Mouse (Mus musculus): ENCODE results near the gene Kcnq2. TPM values are rescaled to one million over a fixed set of nuclear protein-coding genes. Genes with fewer than 3 reads are reported as not detected.
A peak's percentile ranks its signal among the peaks of the same experiment; 100 is the strongest.

Gene Kcnq2
- polyA plus RNA-seq, 1 experiment from 2014 or later: 2.0 TPM

DNA sequence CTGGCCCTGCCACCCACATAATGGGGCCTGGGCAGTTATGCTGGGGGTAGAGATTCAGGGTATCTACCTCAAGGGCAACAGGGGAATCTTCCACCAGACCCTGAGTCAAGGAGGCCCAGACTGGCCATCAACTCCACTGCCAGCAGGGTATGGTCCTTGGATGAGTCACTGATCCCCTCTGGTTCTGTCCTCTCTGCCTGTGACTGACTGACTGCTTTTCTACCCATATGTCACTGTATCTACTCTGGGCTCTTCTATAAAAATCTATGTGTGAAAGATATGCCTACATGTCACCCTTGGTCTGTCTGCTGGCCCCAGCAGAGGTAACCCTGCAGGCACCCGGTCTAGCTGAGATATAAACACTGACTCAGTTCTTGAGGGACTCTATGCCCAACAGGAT is 18.0 kb upstream of the Kcnq2 start:
- Histone ChIP-seq H3K9me3 (ENCODE audit: control insufficient read depth, low read length) (no peaks in the 10 kb centered on the region), H3K4me1 (replicated peaks; ENCODE audit: control insufficient read depth, insufficient read depth, low read length) (no peaks in the 10 kb centered on the region), H3K4me3 (ENCODE audit: low read depth, low read length) (no peak overlapping the region), H3K27me3 (replicated peaks; ENCODE audit: control insufficient read depth, insufficient read depth, low read length) (peaks cover 67% of the 10 kb centered on the region), H3K4me2 (ENCODE audit: low read length) (no peak overlapping the region), H3K36me3 (ENCODE audit: control insufficient read depth, insufficient read depth, low read length) (no peaks in the 10 kb centered on the region), H3K27ac (ENCODE audit: low read depth) (no peak overlapping the region), H3K9ac (ENCODE audit: low read length) (no peak overlapping the region)
- WGBS: 94% methylated on average over 1 of the region's 1 CpGs
- no peak for ATAC-seq (replicated peaks; ENCODE audit: low FRiP score, low TSS enrichment, low read depth)
- DNase-seq (ENCODE audit: low spot score): no peak

- WGBS: 92% methylated on average over 17 of the region's 17 CpGs
- no peaks in the 10 kb centered on the region for H3K36me3 ChIP-seq (ENCODE audit: control insufficient read depth, insufficient read depth, low read length)
- no peaks in the 10 kb centered on the region for H3K4me1 ChIP-seq (replicated peaks; ENCODE audit: control insufficient read depth, insufficient read depth, low read length)
- no peak overlapping the region for H3K4me3 ChIP-seq (ENCODE audit: low read depth, low read length)
- H3K27me3 ChIP-seq (replicated peaks; ENCODE audit: control insufficient read depth, insufficient read depth, low read length): peaks cover 67% of the 10 kb centered on the region
- no peaks in the 10 kb centered on the region for H3K9me3 ChIP-seq (ENCODE audit: control insufficient read depth, low read length)
- H3K9ac ChIP-seq (ENCODE audit: low read length): no peak overlapping the region
- H3K27ac ChIP-seq (ENCODE audit: low read depth): no peak overlapping the region
- DNase-seq (ENCODE audit: low spot score) (no peak), ATAC-seq (replicated peaks; ENCODE audit: low FRiP score, low TSS enrichment, low read depth) (no peak)
- no peak overlapping the region for H3K4me2 ChIP-seq (ENCODE audit: low read length)
Observed at GRCm38 (mm10) chr2:181152701-181153100, 17.6 kb upstream of the Kcnq2 start.

DNA sequence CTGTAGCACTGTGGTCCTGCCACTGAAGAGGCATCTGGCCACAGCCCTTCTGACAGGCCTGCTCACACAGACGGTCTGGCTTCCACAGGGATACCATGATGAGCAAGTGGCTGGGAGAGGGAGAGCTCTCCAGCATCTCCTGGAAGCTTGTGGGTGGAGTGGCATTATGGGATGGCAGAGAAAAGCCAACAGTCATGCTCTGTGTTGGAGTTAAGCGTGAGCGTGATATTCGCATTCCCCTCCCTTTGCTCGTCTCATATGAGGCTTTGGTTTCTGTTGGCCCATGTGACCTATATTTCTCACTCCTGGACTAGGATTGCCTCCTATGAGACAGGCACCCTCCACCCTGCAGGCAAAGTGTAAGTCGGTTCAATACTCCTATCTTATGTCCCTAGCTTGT is 15.2 kb upstream of the Kcnq2 start:
- ATAC-seq (replicated peaks; ENCODE audit: low FRiP score, low TSS enrichment, low read depth) (no peak), DNase-seq (ENCODE audit: low spot score) (no peak)
- Histone ChIP-seq H3K4me3 (ENCODE audit: low read depth, low read length) (no peak overlapping the region), H3K9me3 (ENCODE audit: control insufficient read depth, low read length) (no peaks in the 10 kb centered on the region), H3K9ac (ENCODE audit: low read length) (no peak overlapping the region), H3K4me1 (replicated peaks; ENCODE audit: control insufficient read depth, insufficient read depth, low read length) (no peaks in the 10 kb centered on the region), H3K4me2 (ENCODE audit: low read length) (no peak overlapping the region), H3K27ac (ENCODE audit: low read depth) (no peak overlapping the region), H3K27me3 (replicated peaks; ENCODE audit: control insufficient read depth, insufficient read depth, low read length) (peaks cover 67% of the 10 kb centered on the region), H3K36me3 (ENCODE audit: control insufficient read depth, insufficient read depth, low read length) (no peaks in the 10 kb centered on the region)
- WGBS: 63% methylated on average over 6 of the region's 6 CpGs

- no peaks in the 10 kb centered on the region for H3K36me3 ChIP-seq (ENCODE audit: control insufficient read depth, insufficient read depth, low read length)
- H3K27ac ChIP-seq (ENCODE audit: low read depth): no peak overlapping the region
- H3K9ac ChIP-seq (ENCODE audit: low read length): no peak overlapping the region
- H3K9me3 ChIP-seq (ENCODE audit: control insufficient read depth, low read length): no peaks in the 10 kb centered on the region
- peak overlapping the region; percentile 88 for H3K4me2 ChIP-seq (ENCODE audit: low read length)
- no peak for DNase-seq (ENCODE audit: low spot score)
- H3K4me3 ChIP-seq (ENCODE audit: low read depth, low read length): peak overlapping the region; percentile 40
- no peaks in the 10 kb centered on the region for H3K4me1 ChIP-seq (replicated peaks; ENCODE audit: control insufficient read depth, insufficient read depth, low read length)
- whole genome bisulfite sequencing: 17% methylated on average over 31 of the region's 31 CpGs
- H3K27me3 ChIP-seq (replicated peaks; ENCODE audit: control insufficient read depth, insufficient read depth, low read length): peaks cover 60% of the 10 kb centered on the region
- no peak for ATAC-seq (replicated peaks; ENCODE audit: low FRiP score, low TSS enrichment, low read depth)
Observed at GRCm38 (mm10) chr2:181148318-181148955, 13.3 kb upstream of the Kcnq2 start.

DNA sequence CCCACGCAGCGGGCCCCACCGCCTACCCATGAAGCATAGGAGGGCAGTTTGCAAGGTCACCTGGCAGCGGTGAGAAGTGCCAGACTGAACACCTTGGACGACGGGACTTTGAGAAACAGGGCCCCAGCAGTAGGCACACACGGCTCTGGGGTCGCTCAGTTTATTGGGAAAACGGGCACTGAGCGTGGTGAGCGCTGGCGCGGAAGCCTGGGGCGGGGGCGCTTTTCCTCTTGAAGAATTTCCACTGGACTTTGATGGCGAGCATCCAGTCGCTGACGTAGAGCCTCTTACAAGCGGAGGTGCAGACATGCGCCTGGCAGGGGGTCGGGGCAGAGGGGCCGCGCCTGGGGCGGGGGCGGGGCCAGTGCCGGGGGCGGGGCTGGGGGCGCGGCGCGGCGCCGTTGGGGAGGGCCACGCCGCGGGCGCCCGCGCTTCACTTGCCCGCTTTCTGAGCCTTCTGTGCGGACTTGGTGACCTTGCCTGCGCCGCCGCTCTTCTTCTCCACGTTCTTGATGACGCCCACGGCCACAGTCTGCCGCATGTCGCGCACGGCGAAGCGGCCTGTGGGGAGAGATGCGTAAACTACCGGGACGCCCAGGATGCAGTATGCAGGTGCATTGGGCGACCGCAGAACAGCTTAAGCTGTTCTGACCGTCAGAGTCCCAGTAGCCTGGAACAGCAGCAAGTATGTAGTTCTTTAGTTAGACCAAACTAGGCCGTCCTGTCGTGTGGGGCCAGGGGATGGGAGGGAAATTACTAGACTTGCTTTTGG is 12.6 kb upstream of the Kcnq2 start:
- Histone ChIP-seq H3K9me3 (ENCODE audit: control insufficient read depth, low read length) (no peaks in the 10 kb centered on the region), H3K4me3 (ENCODE audit: low read depth, low read length) (peak overlapping the region; percentile 40), H3K27ac (ENCODE audit: low read depth) (no peak overlapping the region), H3K36me3 (ENCODE audit: control insufficient read depth, insufficient read depth, low read length) (no peaks in the 10 kb centered on the region), H3K9ac (ENCODE audit: low read length) (no peak overlapping the region), H3K27me3 (replicated peaks; ENCODE audit: control insufficient read depth, insufficient read depth, low read length) (peaks cover 60% of the 10 kb centered on the region), H3K4me1 (replicated peaks; ENCODE audit: control insufficient read depth, insufficient read depth, low read length) (no peaks in the 10 kb centered on the region), H3K4me2 (ENCODE audit: low read length) (peak overlapping the region; percentile 88)
- ATAC-seq (replicated peaks; ENCODE audit: low FRiP score, low TSS enrichment, low read depth) (no peak; the same call in 1 of the 2 replicates), DNase-seq (ENCODE audit: low spot score) (no peak)
- under 1% methylated on average over 60 of the region's 61 CpGs for WGBS

DNA sequence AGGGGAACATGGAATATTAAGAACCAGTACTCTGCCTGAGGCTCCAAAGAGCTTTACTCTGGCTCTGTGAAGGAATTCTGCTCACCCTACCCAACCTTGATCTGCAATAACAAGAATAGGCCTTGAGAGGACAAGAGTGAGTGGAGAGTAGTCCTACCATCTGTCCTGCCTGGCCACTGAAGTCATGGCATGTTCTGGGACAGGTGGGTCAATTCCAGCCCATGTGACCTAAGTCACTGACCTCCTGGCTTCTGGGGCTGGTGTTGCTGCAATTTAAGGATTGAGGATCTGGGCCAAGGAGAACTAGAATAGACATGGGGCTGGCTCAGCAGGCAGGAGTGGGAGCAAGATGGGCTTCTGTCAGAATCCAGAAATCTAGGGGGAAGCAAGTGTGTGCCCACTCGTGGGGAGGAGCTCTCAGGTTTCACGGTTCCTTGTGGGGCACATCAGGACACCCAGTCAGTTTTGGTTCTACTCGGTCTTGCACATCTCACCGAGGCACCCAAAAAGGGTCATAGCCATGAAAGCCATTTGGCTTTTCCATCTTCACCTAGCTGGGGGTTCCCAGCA is 12.0 kb upstream of the Kcnq2 start:
- DNase-seq (ENCODE audit: low spot score) (no peak), ATAC-seq (replicated peaks; ENCODE audit: low FRiP score, low TSS enrichment, low read depth) (no peak)
- no peak overlapping the region for H3K27ac ChIP-seq (ENCODE audit: low read depth)
- H3K9me3 ChIP-seq (ENCODE audit: control insufficient read depth, low read length): no peaks in the 10 kb centered on the region
- H3K4me3 ChIP-seq (ENCODE audit: low read depth, low read length): no peak overlapping the region
- H3K9ac ChIP-seq (ENCODE audit: low read length): no peak overlapping the region
- H3K4me1 ChIP-seq (replicated peaks; ENCODE audit: control insufficient read depth, insufficient read depth, low read length): no peaks in the 10 kb centered on the region
- peaks cover 60% of the 10 kb centered on the region for H3K27me3 ChIP-seq (replicated peaks; ENCODE audit: control insufficient read depth, insufficient read depth, low read length)
- 43% methylated on average over 4 of the region's 4 CpGs for whole genome bisulfite sequencing
- peak overlapping the region; percentile 88 for H3K4me2 ChIP-seq (ENCODE audit: low read length)
- H3K36me3 ChIP-seq (ENCODE audit: control insufficient read depth, insufficient read depth, low read length): no peaks in the 10 kb centered on the region

- ATAC-seq (replicated peaks; ENCODE audit: low FRiP score, low TSS enrichment, low read depth) (no peak), DNase-seq (ENCODE audit: low spot score) (no peak)
- Histone ChIP-seq H3K27ac (ENCODE audit: low read depth) (no peak overlapping the region), H3K9ac (ENCODE audit: low read length) (no peak overlapping the region), H3K27me3 (replicated peaks; ENCODE audit: control insufficient read depth, insufficient read depth, low read length) (peaks cover 47% of the 10 kb centered on the region), H3K9me3 (ENCODE audit: control insufficient read depth, low read length) (no peaks in the 10 kb centered on the region), H3K36me3 (ENCODE audit: control insufficient read depth, insufficient read depth, low read length) (no peaks in the 10 kb centered on the region), H3K4me2 (ENCODE audit: low read length) (no peak overlapping the region), H3K4me3 (ENCODE audit: low read depth, low read length) (no peak overlapping the region), H3K4me1 (replicated peaks; ENCODE audit: control insufficient read depth, insufficient read depth, low read length) (no peaks in the 10 kb centered on the region)
- 79% methylated on average over 2 of the region's 2 CpGs for WGBS
Observed at GRCm38 (mm10) chr2:181144675-181145074, 9.6 kb upstream of the Kcnq2 start.

- no peak for DNase-seq (ENCODE audit: low spot score)
- Histone ChIP-seq H3K9me3 (ENCODE audit: control insufficient read depth, low read length) (no peaks in the 10 kb centered on the region), H3K4me2 (ENCODE audit: low read length) (no peak overlapping the region), H3K4me1 (replicated peaks; ENCODE audit: control insufficient read depth, insufficient read depth, low read length) (no peaks in the 10 kb centered on the region), H3K36me3 (ENCODE audit: control insufficient read depth, insufficient read depth, low read length) (no peaks in the 10 kb centered on the region), H3K27me3 (replicated peaks; ENCODE audit: control insufficient read depth, insufficient read depth, low read length) (peaks cover 38% of the 10 kb centered on the region), H3K27ac (ENCODE audit: low read depth) (no peak overlapping the region), H3K9ac (ENCODE audit: low read length) (no peak overlapping the region), H3K4me3 (ENCODE audit: low read depth, low read length) (no peak overlapping the region)
- WGBS: 66% methylated on average over 2 of the region's 2 CpGs
- ATAC-seq (replicated peaks; ENCODE audit: low FRiP score, low TSS enrichment, low read depth): no peak
Observed at GRCm38 (mm10) chr2:181143509-181144276, 8.6 kb upstream of the Kcnq2 start.

All from intestine, embryonic 14.5 days (tissue).